Mouse (Mus musculus) cerebellum, postnatal 36 days (tissue): Measurements from ENCODE around the gene Eif3a.

Experiments
- DNase-seq, 2 experiments: peaks; one replicate each; pipeline ENCODE4 v3.0.0; 2021 to 2022; ENCODE audit warnings: mixed read lengths in 2 of 2

Gene Eif3a

DNA sequence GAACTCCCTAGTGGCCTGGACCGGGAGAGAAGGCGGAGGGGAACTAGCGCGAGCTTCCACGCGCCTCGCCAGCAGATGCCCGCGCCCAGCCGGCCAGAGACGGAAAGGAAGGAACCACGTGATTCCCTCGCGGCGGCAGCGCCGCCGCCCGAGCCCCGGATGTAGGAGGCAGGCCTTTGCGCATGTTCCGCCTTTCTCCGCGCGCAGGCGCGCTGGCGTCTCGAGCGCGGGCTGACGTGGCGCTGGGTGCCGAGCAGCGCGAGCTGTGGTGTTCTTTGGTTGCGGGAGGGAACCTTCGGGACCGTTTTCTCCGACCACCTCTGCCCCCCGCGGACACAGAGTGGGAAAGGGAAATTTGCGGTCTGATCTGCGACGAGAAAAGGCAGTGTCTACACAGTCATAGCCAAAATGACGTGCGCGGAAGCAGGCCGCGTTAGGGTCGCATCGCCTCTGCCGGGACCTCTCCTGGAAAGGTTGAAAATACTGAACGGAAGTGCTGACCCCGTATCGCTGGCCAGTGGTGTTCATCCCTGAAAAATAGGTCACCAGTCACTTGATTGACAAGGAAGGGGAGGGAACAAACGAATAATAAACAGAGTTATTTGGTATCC, at the start of gene Eif3a:
Gene Eif3a, minus strand, starts transcription at position 108 of the 611 bp plus-strand sequence.
- peak; percentile 94 to 97 for DNase-seq

GRCm38 (mm10) chr19:60837747-60838146, 47.3 kb upstream of the Eif3a start:
- peak; percentile 69 to 72 for DNase-seq

GRCm38 (mm10) chr19:60818677-60819076, 28.2 kb upstream of the Eif3a start:
- no peak for DNase-seq

- no peak for DNase-seq
Observed at GRCm38 (mm10) chr19:60813133-60813532, 22.7 kb upstream of the Eif3a start.

DNA sequence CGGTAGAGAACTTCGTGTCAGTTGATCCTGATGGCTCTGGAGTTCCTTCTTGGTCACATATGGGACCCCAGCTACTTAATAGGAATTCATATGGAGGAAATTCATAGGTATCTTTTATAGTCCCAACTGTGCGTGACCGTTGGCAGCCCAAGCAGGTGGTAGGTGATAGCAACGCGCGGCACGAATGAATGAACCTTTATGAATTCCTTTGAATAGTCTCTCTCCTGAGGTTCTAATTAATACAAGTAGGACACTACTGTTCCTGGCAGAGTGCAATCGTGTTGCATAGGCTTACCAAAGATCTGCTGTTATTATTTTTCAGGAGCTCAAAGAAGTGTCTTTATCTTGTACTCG, 21.6 kb upstream of the Eif3a start:
- no peak for DNase-seq

DNA sequence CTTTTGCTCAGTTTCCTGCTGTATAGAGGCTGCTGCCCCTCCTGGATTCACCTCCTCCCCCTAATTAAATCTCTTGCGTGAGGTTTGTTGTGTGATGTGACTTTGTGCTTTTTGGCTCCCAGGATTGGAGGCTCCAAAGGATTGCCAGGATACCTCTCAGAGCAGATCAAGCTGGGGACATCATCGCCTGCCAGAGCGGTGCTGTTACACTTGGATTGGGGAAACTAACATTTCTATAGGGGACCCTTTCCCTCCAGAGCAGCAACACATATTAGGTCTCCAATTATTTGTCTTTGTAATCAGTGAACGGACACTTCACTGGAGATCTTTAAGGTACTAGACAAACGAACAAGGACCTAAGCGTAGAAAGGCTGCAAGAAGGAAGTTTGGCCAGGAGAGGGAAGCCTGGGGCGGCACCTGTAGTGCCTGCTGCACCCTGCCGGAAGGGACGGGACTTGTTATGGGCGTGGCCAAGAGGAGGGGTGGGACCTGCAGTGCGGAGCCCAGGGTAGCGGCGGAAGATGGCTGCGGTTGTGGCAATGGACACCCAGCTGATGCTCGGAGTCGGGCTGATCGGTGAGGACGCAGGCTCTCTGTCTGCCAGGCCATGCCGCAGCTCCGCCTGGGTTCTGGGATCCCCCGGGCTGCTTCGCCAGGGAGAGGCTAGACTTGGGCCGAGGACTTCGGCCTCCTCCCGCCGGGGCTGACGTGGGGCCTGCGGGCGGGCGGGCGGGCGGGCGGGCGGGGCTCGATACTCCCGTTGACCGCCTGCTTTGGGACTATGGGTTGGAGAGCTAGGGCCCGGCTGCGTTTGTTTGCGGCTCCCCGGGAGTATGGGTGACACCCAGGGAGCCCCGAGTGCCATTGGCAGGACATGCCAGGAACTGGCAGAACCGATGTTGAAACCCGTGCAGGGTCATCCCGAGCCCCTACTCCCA, 20.9 kb upstream of the Eif3a start, which contains the start of gene Fam45a:
Gene Fam45a, plus strand, starts transcription at position 488 of the 938 bp plus-strand sequence.
- DNase-seq, result peak; percentile 86 to 88

- DNase-seq, result no peak
Observed at GRCm38 (mm10) chr19:60809927-60810326, 19.5 kb upstream of the Eif3a start.

GRCm38 (mm10) chr19:60804903-60805302, 14.4 kb upstream of the Eif3a start:
- no peak for DNase-seq

GRCm38 (mm10) chr19:60799867-60800569, 9.6 kb upstream of the Eif3a start:
- no peak for DNase-seq

DNA sequence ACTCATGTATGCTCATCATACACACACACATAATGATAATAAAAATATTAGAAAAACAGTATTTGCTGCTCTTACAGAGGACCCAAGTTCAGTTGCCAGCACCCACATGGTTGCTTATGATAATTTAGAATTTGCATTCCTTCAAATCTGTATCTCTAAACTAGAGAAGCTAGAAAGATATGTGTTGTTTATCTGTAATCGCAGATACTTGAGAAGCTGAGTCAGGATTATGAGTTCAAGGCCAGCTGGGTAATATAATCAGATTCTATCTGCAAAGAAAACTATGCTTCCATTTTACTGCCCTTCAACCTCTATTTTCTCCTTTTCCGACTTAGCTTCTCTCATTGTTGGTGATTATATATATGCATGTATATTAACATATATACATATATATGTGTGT, 7.0 kb upstream of the Eif3a start:
- DNase-seq, result no peak

- no peak for DNase-seq
Observed at GRCm38 (mm10) chr19:60795244-60795643, 4.8 kb upstream of the Eif3a start.

GRCm38 (mm10) chr19:60793170-60793707, 2.8 kb upstream of the Eif3a start:
- DNase-seq, result no peak

- DNase-seq, result no peak
Observed at GRCm38 (mm10) chr19:60791164-60791563, 706 bp upstream of the Eif3a start.

DNA sequence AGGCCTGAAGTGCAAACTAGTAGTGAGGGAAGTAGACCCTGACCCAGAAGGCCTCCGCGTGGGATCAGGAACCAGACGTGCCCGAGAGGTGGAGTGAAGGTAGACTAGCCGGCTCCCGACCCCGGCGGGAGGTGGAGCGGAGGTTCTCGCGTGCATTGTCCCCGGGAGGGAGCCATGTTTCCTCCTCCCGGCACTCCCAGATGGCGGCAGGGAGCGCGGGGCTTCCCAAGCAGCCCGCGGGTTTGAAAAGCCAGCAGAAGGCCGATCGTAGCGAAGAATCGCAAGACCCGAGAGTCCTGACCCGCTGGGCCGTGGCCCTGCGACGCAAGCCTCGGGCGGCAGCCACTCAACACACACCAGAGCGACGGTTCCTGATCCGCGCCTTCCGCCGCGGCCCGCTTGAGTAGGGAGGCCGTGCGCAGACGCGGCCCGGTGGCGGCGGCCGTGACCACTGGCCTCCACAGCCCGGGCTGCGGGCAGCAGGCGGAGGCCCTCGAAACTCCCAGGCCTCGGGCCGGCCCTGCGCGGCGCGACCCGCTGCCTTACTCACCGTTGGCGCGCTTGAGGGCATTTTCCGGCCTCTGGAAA, 445 bp downstream of the Eif3a start:
- DNase-seq, result peak; percentile 48

- DNase-seq, result no peak
Observed at GRCm38 (mm10) chr19:60789452-60789851, 1.0 kb downstream of the Eif3a start.

GRCm38 (mm10) chr19:60788214-60788960, 2.1 kb downstream of the Eif3a start:
- DNase-seq, result no peak

DNA sequence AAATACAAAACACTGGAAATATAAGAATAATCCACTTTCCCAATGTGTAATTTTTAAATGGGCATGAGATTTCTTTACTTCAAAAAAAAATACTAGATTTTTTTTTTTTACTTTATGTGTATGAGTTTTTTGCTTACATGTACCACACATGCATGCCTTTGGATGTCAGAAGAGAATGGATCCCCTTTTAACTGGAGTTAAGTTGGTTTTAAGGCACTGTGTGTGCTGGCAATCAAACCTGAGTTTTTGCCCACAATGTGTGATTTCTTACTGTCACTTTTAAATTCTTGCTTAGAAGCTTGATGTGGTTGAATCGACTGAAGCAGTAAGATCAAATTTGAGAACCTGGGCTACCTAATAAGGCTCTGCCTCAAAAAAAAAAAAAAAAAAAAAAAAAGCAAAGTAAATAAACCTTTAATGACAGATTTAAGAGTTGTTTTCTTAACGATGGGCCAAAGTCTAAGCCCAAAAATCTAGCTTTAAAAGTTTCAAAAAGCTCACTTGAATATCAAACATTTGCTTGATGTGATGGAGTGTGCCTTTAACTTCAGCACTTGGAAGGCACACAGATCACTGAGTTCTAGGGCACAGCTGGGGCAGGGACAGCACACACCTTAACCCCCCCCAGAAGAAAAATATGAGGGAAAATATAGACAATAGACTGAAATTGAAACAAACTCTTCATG, 2.9 kb downstream of the Eif3a start:
- no peak for DNase-seq

DNA sequence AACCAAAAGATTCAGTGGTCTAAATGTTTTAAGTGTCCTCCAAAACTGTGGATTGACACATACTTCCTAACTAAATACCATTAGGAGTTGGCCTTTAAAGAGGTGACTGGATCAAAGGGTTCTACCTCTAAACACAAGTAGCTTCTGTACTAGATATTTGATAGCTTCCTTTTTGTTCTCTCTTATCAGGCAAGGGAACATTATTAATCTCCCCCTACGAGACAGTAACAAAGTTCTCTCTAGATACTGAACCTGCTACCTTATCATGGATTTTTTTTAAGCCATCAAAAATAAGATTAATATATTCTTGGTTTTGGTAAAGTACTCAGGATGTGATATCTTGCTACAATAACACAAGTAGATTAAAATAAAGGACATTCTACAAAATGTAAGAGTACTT, 5.7 kb downstream of the Eif3a start:
- DNase-seq, result no peak

- DNase-seq, result no peak
Observed at GRCm38 (mm10) chr19:60782034-60782433, 8.4 kb downstream of the Eif3a start.

DNA sequence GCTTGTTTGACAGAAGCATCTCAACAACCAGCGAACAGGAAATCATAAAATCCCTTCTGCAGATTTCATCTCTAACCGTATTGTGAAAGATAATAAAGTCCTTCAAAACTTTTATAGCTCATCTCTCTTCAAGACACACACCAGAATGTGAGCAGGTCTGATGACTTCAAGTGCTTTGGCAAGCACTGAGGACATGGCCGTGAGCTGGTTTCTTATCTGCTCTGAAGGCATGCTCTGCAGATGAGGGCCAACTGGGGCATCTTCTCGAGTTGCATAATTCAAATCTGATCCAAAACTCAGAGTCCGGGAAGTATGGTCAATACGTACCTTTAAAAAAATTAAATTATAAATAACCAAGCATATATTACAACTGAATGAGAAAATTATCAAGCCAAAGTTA, 17.1 kb downstream of the Eif3a start:
- DNase-seq, result no peak
